11 mouse cellular contexts compared by ENCODE assay signal in genomic region chr1:136306424-136306823, GRCm38 (mm10). TPM values are rescaled to one million over a fixed set of nuclear protein-coding genes. Genes with fewer than 3 reads are reported as not detected.
A peak's percentile ranks its signal among the peaks of the same experiment; 100 is the strongest.
DNase-seq lines count a peak whose midpoint lies in the region; ATAC-seq lines count a peak whose summit lies in the region.
"Had no signal": no experiment of that assay in that cellular context is flagged by ENCODE, and none has a peak within 500 bp of the region (broad histone marks: within the 10 kb centered on the region; RNA-seq: fewer than 3 reads in every experiment).

No protein-coding gene starts in this region.

- 87% methylated on average over 3 of the region's 3 CpGs for WGBS in neural tube, embryonic 14.5 days
- WGBS in hindbrain, embryonic 10.5 days = 88% methylated on average over 3 of the region's 3 CpGs

- H3K9me3 ChIP-seq in neural tube, embryonic 14.5 days (ENCODE audit: control insufficient read depth, low read length) = no peaks in the 10 kb centered on the region
- H3K9me3 ChIP-seq in hindbrain, embryonic 10.5 days = no peaks in the 10 kb centered on the region
- H3K9me3 ChIP-seq: midbrain, embryonic 12.5 days had no signal

- ATAC-seq in frontal cortex, adult (ENCODE audit: low TSS enrichment) = peak; percentile 79
- 0 out of 2 replicates have a peak, but pooled peaks have one; percentile 58 for ATAC-seq in neural tube, embryonic 14.5 days (ENCODE audit: low read depth)
- ATAC-seq in inflammation-experienced regulatory T-cells, adult 6 months = peak; percentile 50
- ATAC-seq in megakaryocyte-erythroid progenitor cell, adult 5-6 weeks (replicated peaks; ENCODE audit: low FRiP score, low TSS enrichment, poor library complexity, severe bottlenecking) = peak; percentile 97

- no peak for DNase-seq in frontal cortex, postnatal 25 days (ENCODE audit: low spot score in 2 of 2)
- DNase-seq in neural tube, embryonic 10.5 days (ENCODE audit: extremely low spot score, low spot score) = no peak
- DNase-seq in c-Kit-positive CD71-positive TER-119-positive erythroid progenitor cells, embryonic 14.5 days (ENCODE audit: low spot score) = peak; percentile 20
- DNase-seq in hindbrain, embryonic 10.5 days (ENCODE audit: low spot score) = no peak

- H3K4me1 ChIP-seq in neural tube, embryonic 14.5 days (ENCODE audit: control insufficient read depth, insufficient read depth, low read length) = no peaks in the 10 kb centered on the region
- no peaks in the 10 kb centered on the region for H3K4me1 ChIP-seq in hindbrain, embryonic 10.5 days (replicated peaks)

- H3K36me3 ChIP-seq in neural tube, embryonic 14.5 days (ENCODE audit: control insufficient read depth, insufficient read depth, low read length) = no peaks in the 10 kb centered on the region
- H3K36me3 ChIP-seq in hindbrain, embryonic 10.5 days = peaks cover 22% of the 10 kb centered on the region

- H3K9ac ChIP-seq in neural tube, embryonic 14.5 days (replicated peaks; ENCODE audit: low read depth, low read length) = no peak overlapping the region
- H3K9ac ChIP-seq: midbrain, embryonic 12.5 days had no signal

- H3K4me3 ChIP-seq in neural tube, embryonic 14.5 days (ENCODE audit: low read depth, low read length) = no peak overlapping the region
- no peak overlapping the region for H3K4me3 ChIP-seq in hindbrain, embryonic 10.5 days
- H3K4me3 ChIP-seq: midbrain, embryonic 12.5 days had no signal

- no peak overlapping the region for H3K4me2 ChIP-seq in neural tube, embryonic 14.5 days (ENCODE audit: low read depth, low read length)
- H3K4me2 ChIP-seq: midbrain, embryonic 12.5 days had no signal

- no peaks in the 10 kb centered on the region for H3K27me3 ChIP-seq in neural tube, embryonic 14.5 days (ENCODE audit: control insufficient read depth, insufficient read depth, low read length)
- no peaks in the 10 kb centered on the region for H3K27me3 ChIP-seq in hindbrain, embryonic 10.5 days (ENCODE audit: insufficient read depth, poor library complexity, severe bottlenecking)
- H3K27me3 ChIP-seq: midbrain, embryonic 12.5 days had no signal

- H3K27ac ChIP-seq in neural tube, embryonic 14.5 days (ENCODE audit: low read depth, low read length) = no peak overlapping the region
- H3K27ac ChIP-seq in hindbrain, embryonic 10.5 days = no peak overlapping the region
- H3K27ac ChIP-seq: midbrain, embryonic 12.5 days had no signal

RNA-seq across cellular contexts. Expression of gene Camsap2, which starts 39.5 kb away (rescaled TPM):
- 64.6 and 65.6 TPM in 2 replicates for polyA plus RNA-seq in neural tube, embryonic 14.5 days (2014; fragmentation: Nextera tagmentation; extraction: Ambion mirVana)
- polyA plus RNA-seq in inflammation-experienced regulatory T-cells, adult 6 months (2017; shearing (Covaris generic)) = 1 to 10 TPM; 2.2 to 6.3 (median 5.8) TPM
- 39.3 and 45.6 TPM in 2 replicates for total RNA-seq in megakaryocyte-erythroid progenitor cell, adult 5-6 weeks (2014; fragmentation: Nextera tagmentation)
- total RNA-seq in megakaryocyte-erythroid progenitor cell, adult 5-6 weeks (2017) = 56.3 and 64.4 TPM in 2 replicates
- 13.2 and 13.3 TPM in 2 replicates for polyA plus RNA-seq in hindbrain, embryonic 10.5 days (2016; fragmentation: Nextera tagmentation; extraction: Ambion mirVana)

RNA-seq across cellular contexts. Expression of gene Gpr25, which starts 45.8 kb away (rescaled TPM):
- polyA plus RNA-seq in neural tube, embryonic 14.5 days (2014; fragmentation: Nextera tagmentation; extraction: Ambion mirVana) = 0.67 and 0.70 TPM in 2 replicates
- polyA plus RNA-seq in inflammation-experienced regulatory T-cells, adult 6 months (2017; shearing (Covaris generic)) = not detected
- not detected in 2 replicates for total RNA-seq in megakaryocyte-erythroid progenitor cell, adult 5-6 weeks (2014; fragmentation: Nextera tagmentation)
- not detected in 2 replicates for total RNA-seq in megakaryocyte-erythroid progenitor cell, adult 5-6 weeks (2017)
- polyA plus RNA-seq in hindbrain, embryonic 10.5 days (2016; fragmentation: Nextera tagmentation; extraction: Ambion mirVana) = not detected in 2 replicates
- polyA plus RNA-seq: heart, embryonic 14.5 days; midbrain, embryonic 12.5 days; stomach, embryonic 16.5 days had no signal
